Mouse (Mus musculus) CH12.LX (cell line): ENCODE results near the gene Zdhhc13.

Experiments
- CTCF ChIP-seq, 2 experiments: IDR thresholded peaks in 1 of 2; conservative IDR thresholded peaks in 1 of 2; 2 replicates each; pipeline ENCODE4 v1.5.1; 2011 to 2012; ENCODE audit warnings: low read depth in 2 of 2, low read length in 2 of 2, improper control_type of control experiment in 1 of 2, inconsistent platforms in 1 of 2, mild to moderate bottlenecking in 1 of 2, moderate library complexity in 1 of 2
- MAFK ChIP-seq: IDR thresholded peaks from 2 replicates; pipeline ENCODE4 v1.6.1; 2011; ENCODE audit warnings: low read length, improper control_type of control experiment; ENCODE audit not compliant: insufficient replicate concordance
- POLR2A ChIP-seq: IDR thresholded peaks from 2 replicates; pipeline ENCODE4 v1.6.1; 2011; ENCODE audit warnings: low read depth, mild to moderate bottlenecking, improper control_type of control experiment, low read length
- TBP ChIP-seq: conservative IDR thresholded peaks from 2 replicates; pipeline ENCODE4 v1.6.1; 2011; ENCODE audit warnings: low read depth, low read length, improper control_type of control experiment
- USF2 ChIP-seq: conservative IDR thresholded peaks from 2 replicates; pipeline ENCODE4 v1.6.1; 2011; ENCODE audit warnings: low read depth, low read length, improper control_type of control experiment

- no peak for TF ChIP-seq TBP
- TF ChIP-seq USF2, result no peak
- no peak for TF ChIP-seq MAFK
- no peak for TF ChIP-seq POLR2A
- no peak for TF ChIP-seq CTCF (conservative IDR thresholded peaks at IDR 0.05 in 1 of 2, IDR thresholded peaks at IDR 0.05 in 1 of 2; ENCODE audit: low read depth in 2 of 2, low read length in 2 of 2)
Measured at GRCm38 (mm10) chr7:48825170-48825569, 36.4 kb downstream of the Zdhhc13 start.
